Mouse (Mus musculus): ENCODE data around the gene Mgat5. TPM values are rescaled to one million over a fixed set of nuclear protein-coding genes. Genes with fewer than 3 reads are reported as not detected.

Gene Mgat5
- polyA plus RNA-seq, 1 experiment from 2014 or later = 0.98 TPM

GRCm38 (mm10) chr1:127313652-127314350 lies 109.0 kb downstream of the Mgat5 start:
- 57% methylated on average over 8 of the region's 8 CpGs for WGBS (ENCODE audit: insufficient replicate concordance)
- Histone ChIP-seq H3K27ac (ENCODE audit: low read length) (no peak overlapping the region), H3K4me1 (ENCODE audit: control insufficient read depth, low read depth, low read length) (no peaks in the 10 kb centered on the region; the same call in 1 of the 2 replicates), H3K4me3 (ENCODE audit: low read depth, low read length) (no peak overlapping the region), H3K27me3 (ENCODE audit: control insufficient read depth, insufficient read depth, low read depth, low read length) (no peaks in the 10 kb centered on the region), H3K9me3 (replicated peaks; ENCODE audit: control insufficient read depth, low read length) (no peaks in the 10 kb centered on the region), H3K9ac (ENCODE audit: low read depth, low read length) (no peak overlapping the region), H3K4me2 (ENCODE audit: low read depth, low read length) (no peak overlapping the region), H3K36me3 (ENCODE audit: control insufficient read depth, insufficient read depth) (no peaks in the 10 kb centered on the region)
- ATAC-seq (ENCODE audit: low read depth) = no peak

GRCm38 (mm10) chr1:127315763-127316627 lies 111.2 kb downstream of the Mgat5 start:
- Histone ChIP-seq H3K9ac (ENCODE audit: low read depth, low read length) (no peak overlapping the region), H3K9me3 (replicated peaks; ENCODE audit: control insufficient read depth, low read length) (no peaks in the 10 kb centered on the region), H3K27ac (ENCODE audit: low read length) (no peak overlapping the region), H3K4me2 (ENCODE audit: low read depth, low read length) (no peak overlapping the region), H3K27me3 (ENCODE audit: control insufficient read depth, insufficient read depth, low read depth, low read length) (no peaks in the 10 kb centered on the region), H3K36me3 (ENCODE audit: control insufficient read depth, insufficient read depth) (no peaks in the 10 kb centered on the region), H3K4me1 (ENCODE audit: control insufficient read depth, low read depth, low read length) (no peaks in the 10 kb centered on the region), H3K4me3 (ENCODE audit: low read depth, low read length) (no peak overlapping the region)
- 69% methylated on average over 13 of the region's 13 CpGs for WGBS (ENCODE audit: insufficient replicate concordance)
- ATAC-seq (ENCODE audit: low read depth) = no peak

DNA sequence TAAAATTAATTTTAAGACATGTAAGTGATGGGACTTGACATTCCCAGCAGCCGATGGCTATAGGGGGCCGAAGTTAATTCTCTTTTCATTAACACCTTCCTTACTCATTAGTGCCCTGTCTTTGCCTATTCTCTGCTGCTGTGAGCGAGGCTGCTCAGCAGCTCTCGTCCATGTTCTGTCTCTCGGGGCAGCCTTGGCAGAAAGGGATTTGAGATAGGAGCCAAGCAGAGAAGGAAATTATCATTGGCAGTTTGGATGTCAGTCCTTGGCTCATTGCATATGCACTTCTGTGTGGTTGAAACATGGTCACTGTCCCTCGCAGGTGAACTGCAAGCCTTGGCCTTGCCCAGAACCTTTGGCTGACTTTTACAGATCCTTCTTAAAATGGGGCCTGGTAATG lies 111.8 kb downstream of the Mgat5 start:
- no peak overlapping the region for H3K27ac ChIP-seq (ENCODE audit: low read length)
- WGBS (ENCODE audit: insufficient replicate concordance) = 66% methylated on average over 6 of the region's 6 CpGs
- H3K9me3 ChIP-seq (replicated peaks; ENCODE audit: control insufficient read depth, low read length) = no peaks in the 10 kb centered on the region
- no peaks in the 10 kb centered on the region for H3K36me3 ChIP-seq (ENCODE audit: control insufficient read depth, insufficient read depth)
- no peak overlapping the region for H3K4me3 ChIP-seq (ENCODE audit: low read depth, low read length)
- H3K27me3 ChIP-seq (ENCODE audit: control insufficient read depth, insufficient read depth, low read depth, low read length) = no peaks in the 10 kb centered on the region
- H3K4me2 ChIP-seq (ENCODE audit: low read depth, low read length) = no peak overlapping the region
- no peak overlapping the region for H3K9ac ChIP-seq (ENCODE audit: low read depth, low read length)
- ATAC-seq (ENCODE audit: low read depth) = no peak
- no peaks in the 10 kb centered on the region for H3K4me1 ChIP-seq (ENCODE audit: control insufficient read depth, low read depth, low read length)

- Histone ChIP-seq H3K36me3 (ENCODE audit: control insufficient read depth, insufficient read depth) (no peaks in the 10 kb centered on the region), H3K9ac (ENCODE audit: low read depth, low read length) (no peak overlapping the region), H3K4me3 (ENCODE audit: low read depth, low read length) (no peak overlapping the region), H3K4me2 (ENCODE audit: low read depth, low read length) (no peak overlapping the region), H3K27ac (ENCODE audit: low read length) (no peak overlapping the region), H3K9me3 (replicated peaks; ENCODE audit: control insufficient read depth, low read length) (no peaks in the 10 kb centered on the region), H3K4me1 (ENCODE audit: control insufficient read depth, low read depth, low read length) (no peaks in the 10 kb centered on the region), H3K27me3 (ENCODE audit: control insufficient read depth, insufficient read depth, low read depth, low read length) (no peaks in the 10 kb centered on the region)
- ATAC-seq (ENCODE audit: low read depth) = no peak
- WGBS (ENCODE audit: insufficient replicate concordance) = 71% methylated on average over 9 of the region's 9 CpGs
These were observed 112.7 kb downstream of the Mgat5 start for GRCm38 (mm10) chr1:127317541-127317940.

DNA sequence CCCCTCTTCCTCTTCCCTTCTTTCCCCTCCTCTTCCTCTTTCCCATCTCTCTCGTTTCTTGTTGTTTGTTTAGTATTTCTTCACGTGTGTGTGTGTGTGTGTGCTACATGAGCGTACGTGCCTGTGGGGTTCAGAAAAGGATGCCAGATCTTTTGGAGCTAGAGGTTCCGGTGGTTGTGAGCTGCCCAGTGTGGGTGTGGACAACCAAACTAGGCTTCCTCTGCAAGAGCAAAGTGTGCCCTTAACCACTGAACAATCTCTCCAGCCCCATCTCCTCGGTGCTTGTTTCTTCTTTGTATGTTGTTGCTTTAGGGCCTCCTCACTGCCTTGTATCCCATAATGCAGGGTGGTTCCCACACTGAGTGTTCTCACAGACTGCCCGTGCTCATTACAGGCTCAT lies 113.7 kb downstream of the Mgat5 start:
- Histone ChIP-seq H3K4me1 (ENCODE audit: control insufficient read depth, low read depth, low read length) (no peaks in the 10 kb centered on the region), H3K9ac (ENCODE audit: low read depth, low read length) (no peak overlapping the region), H3K9me3 (replicated peaks; ENCODE audit: control insufficient read depth, low read length) (no peaks in the 10 kb centered on the region), H3K36me3 (ENCODE audit: control insufficient read depth, insufficient read depth) (no peaks in the 10 kb centered on the region), H3K27ac (ENCODE audit: low read length) (no peak overlapping the region), H3K4me2 (ENCODE audit: low read depth, low read length) (no peak overlapping the region), H3K4me3 (ENCODE audit: low read depth, low read length) (no peak overlapping the region), H3K27me3 (ENCODE audit: control insufficient read depth, insufficient read depth, low read depth, low read length) (no peaks in the 10 kb centered on the region)
- no peak for ATAC-seq (ENCODE audit: low read depth)
- WGBS (ENCODE audit: insufficient replicate concordance) = 50% methylated on average over 7 of the region's 7 CpGs

- no peaks in the 10 kb centered on the region for H3K36me3 ChIP-seq (ENCODE audit: control insufficient read depth, insufficient read depth)
- WGBS (ENCODE audit: insufficient replicate concordance) = 64% methylated on average over 6 of the region's 6 CpGs
- no peak overlapping the region for H3K4me2 ChIP-seq (ENCODE audit: low read depth, low read length)
- no peak for ATAC-seq (ENCODE audit: low read depth)
- no peaks in the 10 kb centered on the region for H3K9me3 ChIP-seq (replicated peaks; ENCODE audit: control insufficient read depth, low read length)
- H3K27me3 ChIP-seq (ENCODE audit: control insufficient read depth, insufficient read depth, low read depth, low read length) = no peaks in the 10 kb centered on the region
- H3K9ac ChIP-seq (ENCODE audit: low read depth, low read length) = no peak overlapping the region
- H3K27ac ChIP-seq (ENCODE audit: low read length) = no peak overlapping the region
- no peaks in the 10 kb centered on the region for H3K4me1 ChIP-seq (ENCODE audit: control insufficient read depth, low read depth, low read length)
- H3K4me3 ChIP-seq (ENCODE audit: low read depth, low read length) = no peak overlapping the region
These were observed 115.0 kb downstream of the Mgat5 start for GRCm38 (mm10) chr1:127319768-127320167.

GRCm38 (mm10) chr1:127320956-127321355 lies 116.1 kb downstream of the Mgat5 start:
- Histone ChIP-seq H3K4me1 (ENCODE audit: control insufficient read depth, low read depth, low read length) (no peaks in the 10 kb centered on the region), H3K4me3 (ENCODE audit: low read depth, low read length) (no peak overlapping the region), H3K9me3 (replicated peaks; ENCODE audit: control insufficient read depth, low read length) (no peaks in the 10 kb centered on the region), H3K9ac (ENCODE audit: low read depth, low read length) (no peak overlapping the region), H3K27me3 (ENCODE audit: control insufficient read depth, insufficient read depth, low read depth, low read length) (no peaks in the 10 kb centered on the region), H3K4me2 (ENCODE audit: low read depth, low read length) (no peak overlapping the region), H3K36me3 (ENCODE audit: control insufficient read depth, insufficient read depth) (no peaks in the 10 kb centered on the region), H3K27ac (ENCODE audit: low read length) (no peak overlapping the region)
- 72% methylated on average over 10 of the region's 10 CpGs for WGBS (ENCODE audit: insufficient replicate concordance)
- ATAC-seq (ENCODE audit: low read depth) = no peak

DNA sequence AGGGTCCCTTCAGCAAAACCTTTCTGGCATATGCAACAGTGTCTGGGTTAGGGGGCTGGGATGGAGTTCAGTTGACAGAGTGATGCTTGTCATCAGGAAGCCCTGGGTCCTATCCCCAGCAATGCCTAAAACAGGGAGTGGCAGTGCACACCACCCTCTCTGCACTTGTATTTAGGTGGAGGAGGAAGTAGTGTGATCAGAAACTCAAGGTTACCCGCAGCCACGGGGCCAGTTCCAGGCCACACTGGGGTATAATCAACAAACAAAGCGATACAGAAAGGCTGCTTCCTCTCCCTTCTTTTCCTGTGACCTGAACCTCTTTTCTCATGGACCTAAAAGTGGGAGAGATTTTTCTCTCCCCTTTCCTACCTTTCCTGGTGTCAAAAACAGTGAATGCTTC lies 116.8 kb downstream of the Mgat5 start:
- 19% methylated on average over 3 of the region's 3 CpGs for WGBS (ENCODE audit: insufficient replicate concordance)
- Histone ChIP-seq H3K4me1 (ENCODE audit: control insufficient read depth, low read depth, low read length) (no peaks in the 10 kb centered on the region), H3K9ac (ENCODE audit: low read depth, low read length) (no peak overlapping the region), H3K27me3 (ENCODE audit: control insufficient read depth, insufficient read depth, low read depth, low read length) (no peaks in the 10 kb centered on the region), H3K4me2 (ENCODE audit: low read depth, low read length) (no peak overlapping the region), H3K9me3 (replicated peaks; ENCODE audit: control insufficient read depth, low read length) (no peaks in the 10 kb centered on the region), H3K27ac (ENCODE audit: low read length) (no peak overlapping the region), H3K36me3 (ENCODE audit: control insufficient read depth, insufficient read depth) (no peaks in the 10 kb centered on the region), H3K4me3 (ENCODE audit: low read depth, low read length) (no peak overlapping the region)
- ATAC-seq (ENCODE audit: low read depth) = no peak

DNA sequence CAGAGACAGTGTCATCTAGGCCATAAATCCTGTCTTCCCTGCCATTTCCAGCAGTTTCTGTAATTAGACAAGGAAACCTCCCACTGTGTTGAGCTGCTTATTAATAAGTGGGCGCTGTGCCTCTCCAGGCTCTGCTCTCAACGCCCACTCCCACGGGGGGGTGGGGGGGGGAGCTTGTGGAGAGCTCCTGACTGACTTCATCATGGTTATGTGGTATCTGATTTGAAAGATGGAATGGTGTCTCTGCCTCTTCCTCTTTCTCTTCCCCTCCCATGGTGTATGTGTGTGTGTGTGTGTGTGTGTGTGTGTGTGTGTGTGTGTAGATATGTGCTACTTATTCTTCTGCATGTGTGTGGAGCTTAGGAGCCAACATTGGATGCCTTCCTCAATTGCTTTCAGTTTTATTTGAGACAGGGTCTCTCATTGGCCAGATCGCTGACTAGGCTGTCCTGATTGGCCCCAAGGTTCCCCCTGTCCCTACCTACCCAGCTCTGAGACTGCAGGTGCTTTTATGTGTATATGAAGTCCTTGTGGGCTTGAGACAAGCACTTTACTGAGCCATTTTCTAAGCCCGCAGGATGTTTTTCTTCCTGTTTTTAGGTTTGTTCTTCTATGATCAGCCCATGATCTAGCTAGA lies 117.5 kb downstream of the Mgat5 start:
- H3K9ac ChIP-seq (ENCODE audit: low read depth, low read length) = no peak overlapping the region
- H3K36me3 ChIP-seq (ENCODE audit: control insufficient read depth, insufficient read depth) = no peaks in the 10 kb centered on the region
- H3K27me3 ChIP-seq (ENCODE audit: control insufficient read depth, insufficient read depth, low read depth, low read length) = no peaks in the 10 kb centered on the region
- ATAC-seq (ENCODE audit: low read depth) = no peak
- H3K27ac ChIP-seq (ENCODE audit: low read length) = no peak overlapping the region
- H3K9me3 ChIP-seq (replicated peaks; ENCODE audit: control insufficient read depth, low read length) = no peaks in the 10 kb centered on the region
- H3K4me1 ChIP-seq (ENCODE audit: control insufficient read depth, low read depth, low read length) = no peaks in the 10 kb centered on the region
- no peak overlapping the region for H3K4me2 ChIP-seq (ENCODE audit: low read depth, low read length)
- no peak overlapping the region for H3K4me3 ChIP-seq (ENCODE audit: low read depth, low read length)
- WGBS (ENCODE audit: insufficient replicate concordance) = 48% methylated on average over 5 of the region's 5 CpGs
